Mouse (Mus musculus) liver, postnatal 0 days (tissue): ENCODE measurements at regions not wholly inside any gene's neighbourhood (a gene's known extent, or its start where the extent isn't known, plus 50 kb on each side); places are given as distances from the start of the nearest gene placed in this dataset.

Source experiments
- ATAC-seq: fragments of 200-750 bp; cut with Nextera tagmentation; 2 replicates; pipeline ENCODE4 v1.8.0; 2017; ENCODE audit warnings: mild to moderate bottlenecking, moderate library complexity
- DNase-seq: peaks from one replicate; pipeline ENCODE4 v3.0.0-alpha.2; 2016
- H3K27ac ChIP-seq: fragments of 300-500 bp; sonication (generic); 2 replicates; pipeline ENCODE4 v1.5.1; 2014; ENCODE audit warnings: antibody characterized with exemption, moderate library complexity, mild to moderate bottlenecking, low read depth
- H3K27me3 ChIP-seq: fragments of 300-500 bp; sonication (generic); 2 replicates; pipeline ENCODE4 v1.6.1; 2014; ENCODE audit warnings: low read length, control low read depth, mixed read lengths; ENCODE audit not compliant: insufficient read depth
- H3K36me3 ChIP-seq: fragments of 300-500 bp; sonication (generic); replicated peaks from 2 replicates; pipeline ENCODE4 v1.6.1; 2014; ENCODE audit warnings: mild to moderate bottlenecking, control low read depth, low read length, moderate library complexity, mixed read lengths; ENCODE audit not compliant: insufficient read depth
- H3K4me1 ChIP-seq: fragments of 300-500 bp; sonication (generic); 2 replicates; pipeline ENCODE4 v1.6.1; 2014; ENCODE audit warnings: antibody characterized with exemption, mild to moderate bottlenecking, control low read depth; ENCODE audit not compliant: insufficient read depth
- H3K4me2 ChIP-seq: fragments of 300-500 bp; sonication (generic); 2 replicates; pipeline ENCODE4 v1.6.1; 2014; ENCODE audit warnings: low read depth, mild to moderate bottlenecking, low read length, moderate library complexity, mixed read lengths
- H3K4me3 ChIP-seq: fragments of 300-500 bp; sonication (generic); 2 replicates; pipeline ENCODE4 v1.5.1; 2014; ENCODE audit warnings: low read depth, low read length
- H3K9ac ChIP-seq: fragments of 300-500 bp; sonication (generic); replicated peaks from 2 replicates; pipeline ENCODE4 v1.6.1; 2014; ENCODE audit warnings: mild to moderate bottlenecking, moderate library complexity
- H3K9me3 ChIP-seq: fragments of 300-500 bp; sonication (generic); 2 replicates; pipeline ENCODE4 v1.6.1; 2016; ENCODE audit warnings: mild to moderate bottlenecking, control low read depth, low read length, mixed read lengths
- CTCF ChIP-seq: sonication (generic); IDR thresholded peaks from 2 replicates; pipeline ENCODE4 v1.5.1; 2016; ENCODE audit warnings: antibody characterized with exemption, low read depth
- EP300 ChIP-seq: IDR thresholded peaks from 2 replicates; pipeline ENCODE4 v1.6.1; 2016; ENCODE audit warnings: antibody characterized with exemption, low read depth, mild to moderate bottlenecking
- WGBS: fragments of 180-500 bp; shearing (Covaris S2); extraction: QIAGEN DNeasy Blood & Tissue Kit; methylation state at CpG from one replicate; pipeline ENCODE4 v1.1.7; 2014; ENCODE audit not compliant: insufficient replicate concordance; 5-methylcytosine and 5-hydroxymethylcytosine counted together

DNA sequence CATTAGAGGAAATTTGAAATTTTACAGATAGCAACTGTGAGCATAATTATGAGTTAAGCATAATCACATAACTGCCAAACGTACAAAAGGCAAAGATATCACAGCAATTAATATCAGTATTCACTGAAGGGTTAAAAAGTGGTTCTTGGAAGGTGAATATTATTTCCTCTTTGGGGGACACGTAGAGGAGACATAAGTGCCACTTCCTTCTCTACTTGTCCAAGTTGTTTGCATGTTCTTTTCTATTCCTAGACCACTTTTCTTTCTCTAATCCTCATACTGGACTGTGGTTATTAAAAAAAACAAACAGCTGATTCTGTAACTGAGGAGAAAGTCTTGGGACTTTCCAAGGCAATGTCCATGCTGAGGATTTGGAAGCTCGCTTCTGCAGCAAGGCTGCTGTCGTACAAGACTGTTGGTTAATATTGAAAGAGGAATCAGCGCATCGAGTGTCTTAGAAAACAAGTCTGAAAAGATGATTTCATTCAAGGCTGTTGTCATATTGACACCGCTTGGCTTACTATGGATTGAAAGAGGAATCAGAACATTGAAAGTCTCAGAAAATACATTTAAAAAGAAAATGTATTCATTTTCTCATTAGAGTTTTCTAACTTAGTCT, 61.7 kb upstream of the Tent5a start:
- DNase-seq (no peak), ATAC-seq (no peak)
- TF ChIP-seq EP300 (no peak), CTCF (no peak)
- no peak overlapping the region for H3K9ac ChIP-seq
- no peak overlapping the region for H3K4me3 ChIP-seq
- H3K36me3 ChIP-seq = no peaks in the 10 kb centered on the region
- WGBS = 49% methylated on average over 7 of the region's 7 CpGs
- H3K4me2 ChIP-seq = no peak overlapping the region
- H3K27me3 ChIP-seq = no peaks in the 10 kb centered on the region
- H3K27ac ChIP-seq = no peak overlapping the region
- H3K4me1 ChIP-seq = no peaks in the 10 kb centered on the region
- no peaks in the 10 kb centered on the region for H3K9me3 ChIP-seq

DNA sequence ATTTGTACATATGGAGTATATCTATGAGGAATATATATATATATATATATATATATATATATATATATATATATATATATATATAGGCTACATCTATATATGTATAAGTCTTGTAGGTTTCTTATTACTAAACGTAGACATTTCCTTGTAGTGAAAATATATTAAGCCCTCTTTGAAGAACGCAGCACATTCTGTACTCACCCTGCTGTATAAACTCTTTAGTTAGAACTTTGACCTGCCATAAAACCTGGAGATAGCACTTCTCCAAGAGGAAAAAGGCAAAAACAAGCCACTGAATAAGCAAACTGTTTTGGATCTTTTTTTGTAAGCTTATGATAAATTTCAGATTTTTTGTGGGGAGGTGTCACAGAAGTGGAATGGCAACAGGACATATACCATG, 55.3 kb upstream of the Tent5a start:
- no peaks in the 10 kb centered on the region for H3K9me3 ChIP-seq
- H3K9ac ChIP-seq = no peak overlapping the region
- 80% methylated on average over 2 of the region's 2 CpGs for WGBS
- H3K4me1 ChIP-seq = no peaks in the 10 kb centered on the region
- no peaks in the 10 kb centered on the region for H3K27me3 ChIP-seq
- H3K4me3 ChIP-seq = no peak overlapping the region
- ATAC-seq = no peak
- no peak for DNase-seq
- no peak overlapping the region for H3K4me2 ChIP-seq
- H3K36me3 ChIP-seq = no peaks in the 10 kb centered on the region
- TF ChIP-seq EP300 (no peak), CTCF (no peak)
- no peak overlapping the region for H3K27ac ChIP-seq

- 77% methylated on average over 5 of the region's 5 CpGs for WGBS
- Histone ChIP-seq H3K4me3 (no peak overlapping the region), H3K4me1 (no peaks in the 10 kb centered on the region)
These were observed 53.6 kb upstream of the Tent5a start for GRCm38 (mm10) chr9:85380756-85381155.

DNA sequence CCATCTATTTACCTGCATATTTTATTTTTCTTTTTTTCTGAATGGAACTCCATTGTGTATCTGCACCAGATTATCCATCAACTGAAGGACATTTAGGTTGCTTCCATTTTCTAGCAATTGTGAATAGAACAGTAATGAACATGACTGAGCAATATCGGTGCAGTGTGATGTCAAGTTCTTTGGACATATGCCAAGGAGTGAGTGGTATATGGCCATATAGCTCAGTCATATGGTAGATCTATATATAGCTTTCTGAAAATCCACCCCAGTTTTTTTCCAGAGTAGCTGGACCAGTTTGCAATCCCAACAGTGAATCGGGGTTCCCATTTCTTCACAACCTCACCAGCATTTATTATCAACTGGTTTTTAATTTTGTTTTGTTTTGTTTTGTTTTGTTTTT, 52.0 kb upstream of the Tent5a start:
- Histone ChIP-seq H3K9ac (no peak overlapping the region), H3K27ac (no peak overlapping the region), H3K4me3 (no peak overlapping the region), H3K36me3 (no peaks in the 10 kb centered on the region), H3K4me1 (peaks cover 6% of the 10 kb centered on the region; the same call in 1 of the 2 replicates), H3K9me3 (no peaks in the 10 kb centered on the region), H3K4me2 (no peak overlapping the region), H3K27me3 (no peaks in the 10 kb centered on the region)
- ATAC-seq (no peak), DNase-seq (no peak)
- WGBS = 81% methylated on average over 2 of the region's 2 CpGs
- TF ChIP-seq CTCF = no peak
- TF ChIP-seq EP300 = no peak

More at GRCm38 (mm10) chr9:85380756-85381155, 53.6 kb upstream of the Tent5a start:
- Histone ChIP-seq H3K36me3 (no peaks in the 10 kb centered on the region), H3K27me3 (no peaks in the 10 kb centered on the region), H3K4me2 (no peak overlapping the region), H3K9ac (no peak overlapping the region), H3K9me3 (no peaks in the 10 kb centered on the region), H3K27ac (no peak overlapping the region)
- ATAC-seq (no peak), DNase-seq (no peak)
- no peak for TF ChIP-seq EP300
- no peak for TF ChIP-seq CTCF
